Mouse (Mus musculus) hindbrain, embryonic 13.5 days (tissue): ENCODE results near the gene Gsn. TPM values are rescaled to one million over a fixed set of nuclear protein-coding genes. Genes with fewer than 3 reads are reported as not detected.
A peak's percentile ranks its signal among the peaks of the same experiment; 100 is the strongest.

Source experiments
- ATAC-seq: fragments of 200-750 bp; cut with Nextera tagmentation; 2 replicates; pipeline ENCODE4 v1.8.0; 2017; ENCODE audit warnings: moderate TSS enrichment; ENCODE audit not compliant: low FRiP score
- H3K27ac ChIP-seq: fragments of 300-500 bp; sonication (generic); 2 replicates; pipeline ENCODE4 v1.5.1; 2015; ENCODE audit warnings: inconsistent platforms, mild to moderate bottlenecking, moderate library complexity
- H3K27me3 ChIP-seq: fragments of 300-500 bp; sonication (generic); 2 replicates; pipeline ENCODE4 v1.6.1; 2015; ENCODE audit warnings: mild to moderate bottlenecking, inconsistent platforms
- H3K36me3 ChIP-seq: fragments of 300-500 bp; sonication (generic); 2 replicates; pipeline ENCODE4 v1.6.1; 2015; ENCODE audit warnings: mild to moderate bottlenecking, inconsistent platforms
- H3K4me1 ChIP-seq: fragments of 300-500 bp; sonication (generic); replicated peaks from 2 replicates; pipeline ENCODE4 v1.6.1; 2015; ENCODE audit warnings: inconsistent platforms
- H3K4me2 ChIP-seq: fragments of 300-500 bp; sonication (generic); 2 replicates; pipeline ENCODE4 v1.6.1; 2015; ENCODE audit warnings: inconsistent platforms, mild to moderate bottlenecking, moderate library complexity
- H3K4me3 ChIP-seq: fragments of 300-500 bp; sonication (generic); 2 replicates; pipeline ENCODE4 v1.5.1; 2015; ENCODE audit warnings: mild to moderate bottlenecking, inconsistent platforms
- H3K9ac ChIP-seq: fragments of 300-500 bp; sonication (generic); 2 replicates; pipeline ENCODE4 v1.6.1; 2015; ENCODE audit warnings: mild to moderate bottlenecking, inconsistent platforms
- H3K9me3 ChIP-seq: fragments of 300-500 bp; sonication (generic); 2 replicates; pipeline ENCODE4 v1.6.1; 2016; ENCODE audit warnings: inconsistent platforms
- WGBS: fragments of 180-500 bp; shearing (Covaris S2); methylation state at CpG from one replicate; pipeline ENCODE4 v1.1.7; 2015; 5-methylcytosine and 5-hydroxymethylcytosine counted together
- polyA plus RNA-seq: library from polyadenylated mRNA; unstranded; fragments of >200 nt; fragmentation: Nextera tagmentation; extraction: Ambion mirVana; gene quantifications from 2 replicates; pipeline ENCODE4 v1.2.1, GENCODE M21; 2015

Gsn gene
- polyA plus RNA-seq, 1 experiment from 2014 or later: 27.4 TPM

DNA sequence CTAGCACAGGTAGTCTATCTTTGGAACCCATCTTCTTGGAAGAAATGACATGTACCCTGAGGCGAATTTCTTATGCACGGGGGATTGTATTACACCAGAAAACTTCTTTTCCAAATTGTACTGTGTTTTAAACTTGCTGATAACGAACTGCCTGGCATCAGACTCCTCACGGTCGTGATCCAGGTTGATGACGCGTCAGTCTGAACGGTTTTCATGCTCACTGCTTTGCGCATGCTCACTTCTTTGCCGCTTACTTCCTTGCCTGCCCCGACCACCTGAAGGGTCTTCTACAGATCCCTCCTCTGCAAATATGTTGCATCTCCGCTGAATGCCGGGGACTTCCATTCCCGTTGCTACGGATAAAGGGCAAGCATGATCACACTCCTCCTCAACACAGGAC, 31.9 kb upstream of the Gsn start:
- H3K36me3 ChIP-seq: no peaks in the 10 kb centered on the region
- no peak overlapping the region for H3K4me3 ChIP-seq
- H3K4me2 ChIP-seq: no peak overlapping the region
- no peak overlapping the region for H3K9ac ChIP-seq
- no peaks in the 10 kb centered on the region for H3K27me3 ChIP-seq
- no peak for ATAC-seq
- no peaks in the 10 kb centered on the region for H3K9me3 ChIP-seq
- WGBS: 93% methylated on average over 15 of the region's 15 CpGs
- H3K27ac ChIP-seq: no peak overlapping the region
- H3K4me1 ChIP-seq: no peaks in the 10 kb centered on the region; the same call in 1 of the 2 replicates

DNA sequence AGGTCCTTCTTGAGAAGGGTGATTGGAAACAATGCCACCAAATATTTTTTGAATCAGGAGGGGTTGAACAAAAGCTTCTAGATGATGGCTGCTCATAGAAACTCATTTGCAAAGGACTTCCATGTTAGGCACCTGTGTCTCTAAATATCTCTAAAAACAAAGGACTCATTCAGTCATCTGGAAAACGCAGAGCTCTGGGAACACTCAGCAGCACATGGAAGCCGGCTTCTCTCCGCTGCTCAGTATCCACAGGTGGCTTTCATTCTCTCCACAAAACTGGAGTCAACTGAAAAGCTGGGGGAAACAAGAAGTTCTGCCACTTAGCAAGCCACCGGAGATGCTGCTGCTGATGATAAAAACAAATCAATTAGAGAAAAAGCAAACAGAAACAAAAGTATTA, 28.0 kb upstream of the Gsn start:
- Histone ChIP-seq H3K9me3 (no peaks in the 10 kb centered on the region), H3K4me3 (no peak overlapping the region), H3K27me3 (no peaks in the 10 kb centered on the region), H3K36me3 (no peaks in the 10 kb centered on the region), H3K27ac (no peak overlapping the region), H3K4me2 (no peak overlapping the region), H3K9ac (no peak overlapping the region), H3K4me1 (peaks cover 9% of the 10 kb centered on the region)
- WGBS: 55% methylated on average over 4 of the region's 4 CpGs
- no peak for ATAC-seq

DNA sequence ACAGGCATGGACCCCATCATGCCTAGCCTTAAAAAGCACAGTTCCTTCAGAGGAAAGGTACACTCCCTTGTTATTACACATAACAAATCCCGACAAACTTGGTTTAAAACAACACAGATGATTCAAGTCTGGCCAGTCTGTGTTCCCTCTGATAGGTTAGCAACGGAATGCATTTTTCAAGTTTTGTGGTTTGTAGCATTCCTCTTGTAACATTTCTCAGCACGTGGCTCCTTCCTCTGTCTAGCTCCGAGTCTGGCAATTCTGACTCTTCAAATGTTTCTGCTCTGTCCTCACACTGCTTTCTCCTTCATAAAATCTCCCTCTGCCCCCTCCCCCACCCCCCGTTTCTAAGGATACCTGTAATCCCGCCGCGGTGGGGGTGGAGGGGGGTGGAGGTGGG, 26.0 kb upstream of the Gsn start:
- no peaks in the 10 kb centered on the region for H3K27me3 ChIP-seq
- H3K27ac ChIP-seq: no peak overlapping the region
- no peak overlapping the region for H3K4me2 ChIP-seq
- no peaks in the 10 kb centered on the region for H3K36me3 ChIP-seq
- H3K9me3 ChIP-seq: no peaks in the 10 kb centered on the region
- H3K4me3 ChIP-seq: no peak overlapping the region
- no peak overlapping the region for H3K9ac ChIP-seq
- ATAC-seq: no peak
- H3K4me1 ChIP-seq: peaks cover 22% of the 10 kb centered on the region
- WGBS: 33% methylated on average over 8 of the region's 8 CpGs

DNA sequence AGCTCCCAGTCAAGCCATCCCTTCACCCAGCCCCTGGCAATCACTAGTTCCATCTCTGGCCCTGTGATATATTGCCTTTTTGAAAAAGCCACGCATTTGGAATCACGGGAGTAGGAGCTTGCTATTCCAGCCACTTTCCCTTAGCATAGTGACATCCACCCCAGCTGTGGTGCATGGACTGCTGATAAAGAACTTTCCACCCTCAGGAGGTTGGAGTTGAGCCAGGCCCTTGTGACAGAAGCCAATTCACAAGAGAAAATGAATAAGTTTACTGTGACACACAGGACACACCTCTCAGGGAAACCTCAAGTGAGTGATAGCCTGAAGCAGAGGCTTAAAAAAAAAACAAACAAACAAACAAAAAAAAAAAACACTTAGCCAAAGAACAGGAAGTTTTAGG, 24.3 kb upstream of the Gsn start:
- peaks cover 22% of the 10 kb centered on the region for H3K4me1 ChIP-seq
- no peak overlapping the region for H3K4me2 ChIP-seq
- H3K27me3 ChIP-seq: no peaks in the 10 kb centered on the region
- H3K4me3 ChIP-seq: no peak overlapping the region
- no peaks in the 10 kb centered on the region for H3K36me3 ChIP-seq
- no peak overlapping the region for H3K9ac ChIP-seq
- ATAC-seq: no peak
- 46% methylated on average over 2 of the region's 2 CpGs for WGBS
- no peaks in the 10 kb centered on the region for H3K9me3 ChIP-seq
- H3K27ac ChIP-seq: no peak overlapping the region

DNA sequence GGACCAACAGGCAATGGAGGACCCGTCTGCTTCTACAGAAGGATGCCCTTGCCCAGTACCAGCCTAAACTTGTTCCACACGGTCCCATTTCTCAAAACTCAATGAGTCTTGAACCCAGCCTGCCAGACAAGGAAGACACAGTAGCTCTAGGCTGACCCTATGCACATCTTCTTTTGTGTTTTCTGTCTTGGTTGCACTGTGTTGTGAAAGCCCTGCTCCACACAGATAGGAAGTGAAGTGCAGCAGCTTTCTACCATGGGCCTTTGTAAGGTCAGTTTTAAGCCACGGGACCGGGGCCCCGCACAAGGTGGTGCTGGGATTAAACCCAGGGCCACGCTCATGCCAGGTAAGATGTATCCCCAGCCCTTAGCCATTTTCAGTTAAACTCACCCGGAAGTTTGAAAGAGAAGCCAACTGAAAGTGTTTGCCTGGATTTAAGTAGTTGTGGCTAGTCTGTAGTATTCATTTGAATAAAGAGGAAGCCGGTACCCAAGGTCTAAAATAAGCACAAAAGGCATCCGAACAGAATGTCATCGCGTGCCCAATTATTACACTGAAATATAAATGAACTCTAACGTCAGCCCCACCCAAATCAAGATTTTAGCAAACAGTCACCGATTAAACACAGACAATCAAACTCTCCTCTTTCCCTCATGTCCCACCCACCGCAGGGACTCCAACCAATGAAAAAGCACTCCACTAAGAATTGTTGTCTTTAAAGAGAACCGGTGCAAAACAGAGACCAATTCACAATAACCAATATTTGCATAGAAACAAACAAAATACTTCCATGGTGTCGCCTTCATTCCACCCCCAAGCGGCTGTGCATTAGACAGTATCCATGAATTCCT, 23.4 kb upstream of the Gsn start:
- WGBS: 70% methylated on average over 17 of the region's 17 CpGs
- H3K27me3 ChIP-seq: no peaks in the 10 kb centered on the region

DNA sequence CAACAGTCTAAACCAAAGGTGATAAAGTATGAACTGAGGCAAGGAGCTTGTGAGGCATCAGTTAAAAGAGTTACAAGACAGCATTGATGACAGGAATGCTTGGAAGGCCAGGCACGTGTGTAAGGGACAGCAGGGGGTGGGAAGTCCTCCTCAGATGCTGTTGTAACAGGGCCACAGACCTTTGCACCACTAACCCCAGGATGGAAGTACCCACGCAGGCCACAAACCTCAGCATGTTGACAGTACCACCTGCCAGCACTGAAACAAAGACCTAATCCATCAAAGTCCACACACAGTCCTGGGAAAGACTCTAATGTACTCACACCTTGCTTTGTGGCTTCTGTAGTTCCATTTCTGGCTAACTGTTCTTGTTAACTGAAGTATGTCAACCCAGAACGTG, 22.3 kb upstream of the Gsn start:
- 20% methylated on average over 3 of the region's 3 CpGs for WGBS
- no peaks in the 10 kb centered on the region for H3K36me3 ChIP-seq
- no peak for ATAC-seq
- no peak overlapping the region for H3K4me3 ChIP-seq
- H3K4me2 ChIP-seq: no peak overlapping the region
- no peak overlapping the region for H3K27ac ChIP-seq
- no peaks in the 10 kb centered on the region for H3K27me3 ChIP-seq
- H3K4me1 ChIP-seq: peaks cover 22% of the 10 kb centered on the region
- H3K9me3 ChIP-seq: no peaks in the 10 kb centered on the region
- H3K9ac ChIP-seq: no peak overlapping the region

More for the DNA sequence above, 23.4 kb upstream of the Gsn start:
- H3K4me3 ChIP-seq: no peak overlapping the region
- H3K9ac ChIP-seq: no peak overlapping the region
- H3K9me3 ChIP-seq: no peaks in the 10 kb centered on the region
- peaks cover 22% of the 10 kb centered on the region for H3K4me1 ChIP-seq
- H3K4me2 ChIP-seq: no peak overlapping the region
- H3K27ac ChIP-seq: no peak overlapping the region
- H3K36me3 ChIP-seq: no peaks in the 10 kb centered on the region
- no peak for ATAC-seq

DNA sequence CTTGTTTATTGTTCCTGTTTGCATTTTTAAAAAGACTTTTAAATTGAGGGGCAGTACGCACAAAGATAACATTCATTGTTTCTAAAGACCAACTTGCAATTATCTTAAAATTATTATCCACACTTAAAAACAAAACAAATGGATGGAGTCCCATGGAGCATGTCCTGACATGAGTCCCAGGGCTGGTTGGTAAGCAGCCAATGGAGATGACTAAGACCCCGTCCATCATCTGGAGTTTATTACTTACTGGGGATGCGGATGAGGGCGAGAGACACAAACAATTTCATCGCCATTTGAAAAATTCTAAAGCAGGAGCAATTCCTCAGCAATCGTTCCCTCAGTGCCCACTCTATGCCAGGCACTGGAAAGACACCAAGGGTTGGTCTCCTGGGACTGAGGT, 21.2 kb upstream of the Gsn start:
- no peak overlapping the region for H3K4me2 ChIP-seq
- no peaks in the 10 kb centered on the region for H3K27me3 ChIP-seq
- H3K27ac ChIP-seq: no peak overlapping the region
- 74% methylated on average over 6 of the region's 6 CpGs for WGBS
- no peaks in the 10 kb centered on the region for H3K36me3 ChIP-seq
- H3K4me3 ChIP-seq: no peak overlapping the region
- no peak for ATAC-seq
- H3K9ac ChIP-seq: no peak overlapping the region
- H3K9me3 ChIP-seq: no peaks in the 10 kb centered on the region
- H3K4me1 ChIP-seq: peaks cover 22% of the 10 kb centered on the region

DNA sequence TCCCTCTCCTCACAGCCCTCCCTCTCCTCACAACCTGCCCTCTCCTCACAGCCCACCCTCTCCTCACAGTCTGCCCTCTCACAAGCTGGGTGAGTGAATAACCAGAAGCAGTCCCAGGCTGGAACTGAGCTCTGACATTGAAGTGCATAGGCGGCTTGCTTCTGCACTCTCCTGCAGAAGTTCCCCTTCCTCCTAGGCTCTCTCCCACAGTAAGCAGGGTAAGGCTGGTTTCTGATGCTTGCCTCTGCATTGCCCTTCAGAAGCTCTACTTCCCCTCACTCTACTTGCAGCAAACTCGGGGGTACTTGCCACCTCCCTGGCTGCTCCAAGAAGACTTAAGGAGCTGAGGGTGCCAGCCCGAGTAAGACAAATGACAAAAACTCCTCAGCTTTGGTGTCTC, 11.9 kb upstream of the Gsn start:
- ATAC-seq: no peak
- H3K4me1 ChIP-seq: no peaks in the 10 kb centered on the region
- no peaks in the 10 kb centered on the region for H3K36me3 ChIP-seq

DNA sequence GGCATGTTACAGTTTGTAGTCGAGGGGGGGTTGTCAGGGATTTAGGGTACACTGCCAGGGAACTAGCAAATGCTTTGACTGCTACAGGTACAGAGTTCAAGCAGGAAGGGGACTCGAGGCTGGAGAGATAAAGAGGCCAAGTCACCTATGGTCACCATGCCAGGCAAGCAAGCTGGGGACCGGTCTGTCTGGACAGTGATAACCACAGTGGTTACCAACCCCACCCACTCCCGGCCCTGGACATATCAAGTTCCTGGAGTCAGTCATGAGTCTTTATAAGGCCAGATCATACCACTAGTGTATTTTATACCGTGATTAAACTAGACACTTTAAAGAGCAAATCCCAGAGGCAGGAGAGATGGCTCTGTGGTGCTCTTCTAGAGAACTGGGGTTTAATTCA, 8.4 kb upstream of the Gsn start:
- no peak overlapping the region for H3K4me2 ChIP-seq
- no peak overlapping the region for H3K4me3 ChIP-seq
- no peak overlapping the region for H3K27ac ChIP-seq
- no peaks in the 10 kb centered on the region for H3K36me3 ChIP-seq
- 0 out of 2 replicates have a peak, but pooled peaks cover 5% of the 10 kb centered on the region for H3K9me3 ChIP-seq
- ATAC-seq: no peak
- 78% methylated on average over 5 of the region's 5 CpGs for whole genome bisulfite sequencing
- H3K27me3 ChIP-seq: no peaks in the 10 kb centered on the region
- H3K4me1 ChIP-seq: no peaks in the 10 kb centered on the region
- H3K9ac ChIP-seq: no peak overlapping the region

More for the DNA sequence above, 11.9 kb upstream of the Gsn start:
- no peaks in the 10 kb centered on the region for H3K27me3 ChIP-seq
- H3K9ac ChIP-seq: no peak overlapping the region
- 70% methylated on average over 3 of the region's 3 CpGs for WGBS
- H3K4me3 ChIP-seq: no peak overlapping the region
- H3K27ac ChIP-seq: no peak overlapping the region
- 0 out of 2 replicates have a peak, but pooled peaks cover 7% of the 10 kb centered on the region for H3K9me3 ChIP-seq
- no peak overlapping the region for H3K4me2 ChIP-seq

DNA sequence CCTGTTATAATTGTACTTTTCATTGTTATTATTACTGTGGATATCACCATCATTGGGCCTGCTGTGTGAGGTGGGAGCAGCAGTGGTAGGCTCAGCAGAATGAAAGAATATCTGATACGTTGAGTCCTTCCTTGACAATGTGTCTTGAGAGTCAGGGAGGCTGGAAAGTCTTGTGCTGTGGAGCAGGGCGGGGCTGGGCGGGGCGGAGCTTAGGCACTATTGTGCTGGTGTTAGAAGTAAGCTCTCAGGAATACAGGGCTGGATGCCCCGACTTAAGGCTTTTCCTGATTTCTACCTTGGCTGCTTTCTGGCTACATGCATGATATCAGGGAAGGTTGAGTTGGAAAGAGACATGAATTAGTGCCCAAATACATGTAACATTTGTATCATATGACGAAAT, 3.4 kb upstream of the Gsn start:
- Histone ChIP-seq H3K27me3 (peaks cover 33% of the 10 kb centered on the region), H3K4me3 (no peak overlapping the region), H3K9ac (no peak overlapping the region), H3K27ac (no peak overlapping the region), H3K4me2 (no peak overlapping the region), H3K9me3 (no peaks in the 10 kb centered on the region), H3K36me3 (no peaks in the 10 kb centered on the region), H3K4me1 (peaks cover 17% of the 10 kb centered on the region)
- ATAC-seq: no peak
- 35% methylated on average over 6 of the region's 6 CpGs for WGBS

DNA sequence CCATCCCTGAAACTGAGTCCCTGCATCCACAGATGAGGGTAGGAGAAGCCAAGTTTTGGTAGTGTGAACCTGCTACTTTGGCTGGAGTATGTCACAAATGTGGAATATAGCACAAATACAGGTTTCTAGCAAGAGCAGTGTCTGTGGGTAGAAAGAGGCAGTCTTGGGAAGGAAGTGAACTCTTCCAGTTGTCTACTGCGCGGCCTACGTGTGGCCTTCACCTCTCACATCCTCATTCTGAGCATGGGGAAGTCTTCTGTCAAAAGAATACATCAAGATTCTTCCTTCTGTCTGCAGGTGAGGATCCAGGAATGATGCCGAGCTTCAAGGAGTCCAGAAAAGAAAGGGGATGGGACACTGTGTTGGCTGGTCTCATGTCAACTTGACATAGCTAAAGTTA, 2.4 kb upstream of the Gsn start:
- 94% methylated on average over 4 of the region's 4 CpGs for WGBS
- Histone ChIP-seq H3K4me3 (no peak overlapping the region), H3K27me3 (peaks cover 37% of the 10 kb centered on the region), H3K9me3 (no peaks in the 10 kb centered on the region), H3K4me2 (no peak overlapping the region), H3K9ac (no peak overlapping the region), H3K4me1 (peaks cover 17% of the 10 kb centered on the region), H3K36me3 (no peaks in the 10 kb centered on the region), H3K27ac (no peak overlapping the region)
- no peak for ATAC-seq

DNA sequence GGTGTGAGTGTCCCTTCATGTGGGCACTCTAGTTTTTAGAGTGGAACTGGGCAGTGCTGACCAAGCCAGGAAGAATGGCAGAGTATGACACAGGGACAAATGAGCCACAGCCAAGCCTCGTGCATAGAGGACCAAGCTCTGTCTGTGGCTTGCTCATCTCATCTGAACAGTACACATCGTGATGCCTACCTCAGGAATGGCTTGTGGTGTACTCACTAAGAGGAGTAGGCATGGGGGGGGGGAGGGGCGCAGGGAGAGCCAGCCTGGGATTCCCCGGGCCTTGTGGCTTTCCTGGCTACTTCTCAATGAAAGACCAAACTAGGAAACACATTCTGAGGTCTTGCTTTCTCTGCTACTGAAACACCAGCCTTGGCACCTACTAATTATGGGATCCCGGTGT, 1.2 kb upstream of the Gsn start:
- Histone ChIP-seq H3K27ac (no peak overlapping the region), H3K27me3 (peaks cover 37% of the 10 kb centered on the region), H3K9ac (no peak overlapping the region), H3K4me2 (no peak overlapping the region), H3K4me3 (no peak overlapping the region), H3K36me3 (no peaks in the 10 kb centered on the region), H3K4me1 (peaks cover 26% of the 10 kb centered on the region), H3K9me3 (no peaks in the 10 kb centered on the region)
- ATAC-seq: no peak
- WGBS: 65% methylated on average over 5 of the region's 5 CpGs

DNA sequence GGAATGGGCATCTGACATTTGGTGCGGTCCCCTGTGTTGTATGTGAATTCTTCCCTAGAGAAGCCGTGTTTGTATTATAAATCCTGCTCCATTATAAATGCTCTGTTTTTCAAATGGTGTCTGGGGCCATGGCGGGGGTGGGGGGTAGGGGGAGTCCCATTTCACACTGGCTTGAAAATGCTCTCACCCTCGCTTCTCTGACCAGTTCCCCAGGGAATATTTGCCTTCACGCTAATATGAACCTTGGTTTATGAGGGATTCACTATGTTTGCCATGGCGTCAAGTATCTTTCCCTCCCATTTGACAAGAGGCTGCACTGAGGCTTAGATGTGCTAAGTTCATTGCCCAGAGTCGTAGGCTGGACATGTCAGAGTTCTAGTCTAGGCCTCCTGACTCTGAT, 718 bp upstream of the Gsn start:
- peaks cover 37% of the 10 kb centered on the region for H3K27me3 ChIP-seq
- H3K27ac ChIP-seq: no peak overlapping the region
- no peak overlapping the region for H3K4me3 ChIP-seq
- 64% methylated on average over 7 of the region's 7 CpGs for WGBS
- H3K4me1 ChIP-seq: peaks cover 26% of the 10 kb centered on the region
- no peak for ATAC-seq
- 0 out of 2 replicates have a peak overlapping the region, but pooled peaks have one; percentile 78 for H3K9ac ChIP-seq
- no peaks in the 10 kb centered on the region for H3K36me3 ChIP-seq
- H3K9me3 ChIP-seq: no peaks in the 10 kb centered on the region
- H3K4me2 ChIP-seq: peak overlapping the region; percentile 84; the same call in 1 of the 2 replicates
